12 mouse cellular contexts compared by ENCODE assay signal in the genomic region with DNA sequence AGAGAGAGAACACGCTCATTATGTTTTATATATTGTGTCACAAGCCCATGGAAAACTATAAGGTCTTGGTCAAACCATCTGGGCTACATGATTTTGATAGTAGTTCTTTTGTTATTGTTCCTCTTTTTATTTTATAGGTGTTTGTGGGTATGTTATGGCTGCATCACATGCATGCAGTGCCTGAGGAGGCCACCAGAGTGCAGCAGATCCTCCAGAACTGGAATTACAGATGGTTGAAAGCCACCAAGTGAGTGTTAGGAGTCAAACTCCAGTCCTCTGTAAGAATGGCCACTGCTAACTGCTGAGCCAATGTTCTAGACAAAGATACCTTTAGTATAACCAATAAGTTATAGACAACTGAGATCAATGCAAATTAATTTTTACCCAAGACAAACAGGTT.
DNase-seq lines count a peak whose midpoint lies in the region; ATAC-seq and TF ChIP-seq lines count a peak whose summit lies in the region.
"Had no signal": no experiment of that assay in that cellular context is flagged by ENCODE, and none has a peak within 500 bp of the region (broad histone marks: within the 10 kb centered on the region; RNA-seq: fewer than 3 reads in every experiment).

No protein-coding gene starts in this region.

- ATAC-seq in liver, embryonic 12.5 days = no peak
- ATAC-seq: activated CD4-positive, CD25-positive, alpha-beta regulatory T cell, adult 4 months had no signal

- H3K27ac ChIP-seq in liver, adult 2 months (replicated peaks; ENCODE audit: insufficient read depth, low read depth, low read length) = no peak overlapping the region
- no peak overlapping the region for H3K27ac ChIP-seq in liver, embryonic 12.5 days

- H3K36me3 ChIP-seq in liver, adult 2 months (ENCODE audit: control insufficient read depth, insufficient read depth, low read length) = no peaks in the 10 kb centered on the region
- H3K36me3 ChIP-seq in liver, embryonic 12.5 days = no peaks in the 10 kb centered on the region
- no peaks in the 10 kb centered on the region for H3K36me3 ChIP-seq in E14TG2a.4 (ENCODE audit: insufficient read depth, low read length)

- H3K27me3 ChIP-seq in liver, adult 2 months (ENCODE audit: control insufficient read depth, insufficient read depth, low read length) = no peaks in the 10 kb centered on the region
- no peaks in the 10 kb centered on the region for H3K27me3 ChIP-seq in liver, embryonic 12.5 days (replicated peaks)
- no peaks in the 10 kb centered on the region for H3K27me3 ChIP-seq in E14TG2a.4 (ENCODE audit: insufficient read depth, low read length)

- H3K9ac ChIP-seq in liver, adult 2 months (ENCODE audit: low read depth, low read length) = no peak overlapping the region
- no peak overlapping the region for H3K9ac ChIP-seq in liver, embryonic 12.5 days

- no peak overlapping the region for H3K4me2 ChIP-seq in liver, embryonic 12.5 days

- 95% methylated on average over 1 of the region's 1 CpGs for WGBS in liver, adult 2 months
- 55% methylated on average over 1 of the region's 1 CpGs for WGBS in liver, embryonic 12.5 days (ENCODE audit: insufficient replicate concordance)

- H3K4me1 ChIP-seq in liver, adult 2 months (ENCODE audit: control insufficient read depth, insufficient read depth, low read length) = no peaks in the 10 kb centered on the region
- H3K4me1 ChIP-seq in liver, embryonic 12.5 days = no peaks in the 10 kb centered on the region
- H3K4me1 ChIP-seq in E14TG2a.4 (replicated peaks; ENCODE audit: low read depth, low read length) = no peaks in the 10 kb centered on the region

- no peak overlapping the region for H3K4me3 ChIP-seq in liver, adult 2 months (ENCODE audit: insufficient read depth, low read depth, low read length)
- H3K4me3 ChIP-seq in liver, embryonic 12.5 days = no peak overlapping the region
- H3K4me3 ChIP-seq in E14TG2a.4 (replicated peaks; ENCODE audit: low read length) = no peak overlapping the region
- H3K4me3 ChIP-seq: myocyte had no signal

- peak; percentile 6 for DNase-seq in embryo, embryonic 10 days (ENCODE audit: low spot score)
- no peak for DNase-seq in embryo, embryonic 9.5 days (ENCODE audit: extremely low spot score)
- DNase-seq in liver, adult 2 months (ENCODE audit: extremely low read depth, low read depth, low spot score) = no peak
- DNase-seq in brain, embryonic 14.5 days (ENCODE audit: low read depth) = no peak
- DNase-seq in spleen, postnatal 14 days (ENCODE audit: low spot score in 2 of 2) = no peak
- DNase-seq in right cerebral cortex, adult 18-20 months = no peak
- DNase-seq: cerebellum, postnatal 36 days; right cerebral cortex, postnatal 4 days had no signal

- no peaks in the 10 kb centered on the region for H3K79me2 ChIP-seq in liver, adult 2 months (ENCODE audit: control insufficient read depth, insufficient read depth, low read length)

- TF ChIP-seq CTCF in liver, adult 2 months (IDR thresholded peaks at IDR 0.05; ENCODE audit: low read depth, low read length) = peak; percentile 40; the same call in 1 of the 2 replicates
- peak; percentile 73 for TF ChIP-seq CTCF in E14TG2a.4 (conservative IDR thresholded peaks at IDR 0.05; ENCODE audit: low read length)
- TF ChIP-seq CTCF in brain, embryonic 14.5 days (IDR thresholded peaks at IDR 0.05; ENCODE audit: borderline replicate concordance, extremely low read depth, insufficient read depth, insufficient read length) = peak; percentile 37; the same call in 1 of the 2 replicates

- no peak for TF ChIP-seq POLR2A in liver, adult 2 months (IDR thresholded peaks at IDR 0.05; ENCODE audit: extremely low read depth, insufficient read depth, low read length)
- TF ChIP-seq POLR2A in brain, embryonic 14.5 days (IDR thresholded peaks at IDR 0.05; ENCODE audit: borderline replicate concordance, extremely low read depth, insufficient read depth, insufficient read length, poor library complexity, severe bottlenecking) = no peak

- H3K9me3 ChIP-seq in liver, embryonic 12.5 days (replicated peaks) = no peaks in the 10 kb centered on the region
- peaks cover 13% of the 10 kb centered on the region for H3K9me3 ChIP-seq in E14TG2a.4 (ENCODE audit: low read length)
